Mouse (Mus musculus) kidney, adult 2 months (tissue): Measurements from ENCODE around the gene Lrrc75a.

Experiments used
- CTCF ChIP-seq: fragments of 200-500 bp; conservative IDR thresholded peaks from 2 replicates; pipeline ENCODE4 v1.5.1; 2011; ENCODE audit warnings: low read depth, mild to moderate bottlenecking, control low read depth, low read length, moderate library complexity, mixed read lengths; ENCODE audit not compliant: insufficient read depth, insufficient read length
- POLR2A ChIP-seq: fragments of 200-500 bp; IDR thresholded peaks from one replicate; pipeline ENCODE4 v1.6.1; 2011; ENCODE audit warnings: low read depth, low read length, control low read depth

- TF ChIP-seq POLR2A (no peak), CTCF (no peak)
These were observed 5.2 kb downstream of the Lrrc75a start for GRCm38 (mm10) chr11:62643011-62643631.
